Mouse (Mus musculus) testis, postnatal 14 days (tissue): Measurements from ENCODE around the gene Gm42421.

ENCODE experiments used
- DNase-seq: peaks from one replicate; pipeline ENCODE4 v3.0.0; 2021; ENCODE audit warnings: low spot score

Gene Gm42421

DNA sequence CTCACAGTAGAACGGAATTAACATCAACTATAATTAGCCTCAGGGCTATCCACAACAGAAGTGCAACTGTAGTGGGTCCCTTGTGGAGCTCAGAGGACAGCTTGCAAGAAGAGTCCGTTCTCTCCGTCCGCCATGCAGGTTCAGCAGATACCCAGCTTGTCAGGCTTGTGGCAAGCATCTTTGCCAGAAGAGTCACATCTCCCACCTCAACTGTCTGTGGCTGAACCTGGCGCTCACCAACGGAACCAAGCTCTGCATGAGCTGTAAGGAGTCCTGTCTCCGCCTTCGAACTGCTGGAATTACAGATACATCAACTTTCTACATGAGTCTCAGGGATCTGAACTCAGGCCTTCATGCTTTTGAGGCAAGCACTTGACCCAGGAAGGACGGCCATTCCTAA lies 8.2 kb downstream of the Gm42421 start:
- peak; percentile 27 for DNase-seq

DNA sequence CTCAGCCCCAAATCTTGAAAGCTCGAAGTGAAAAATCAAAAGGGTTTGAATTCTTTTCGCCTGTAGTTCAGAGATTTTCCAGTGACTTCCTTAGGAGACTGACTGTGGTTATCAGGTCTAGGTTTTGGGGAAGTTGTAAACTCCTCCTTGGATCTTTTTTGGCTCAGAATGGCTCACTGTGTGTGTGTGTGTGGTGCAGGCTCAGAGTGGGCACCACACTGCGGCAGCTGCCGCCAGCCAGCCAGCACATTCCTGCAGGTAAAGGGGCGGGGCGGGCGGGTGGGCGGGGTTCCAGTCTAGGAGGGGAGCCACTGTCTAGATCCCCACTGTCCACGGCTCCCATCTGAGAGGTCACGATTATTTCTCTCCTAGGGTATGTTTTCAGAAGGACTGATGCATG lies 13.6 kb downstream of the Gm42421 start:
- no peak for DNase-seq

DNA sequence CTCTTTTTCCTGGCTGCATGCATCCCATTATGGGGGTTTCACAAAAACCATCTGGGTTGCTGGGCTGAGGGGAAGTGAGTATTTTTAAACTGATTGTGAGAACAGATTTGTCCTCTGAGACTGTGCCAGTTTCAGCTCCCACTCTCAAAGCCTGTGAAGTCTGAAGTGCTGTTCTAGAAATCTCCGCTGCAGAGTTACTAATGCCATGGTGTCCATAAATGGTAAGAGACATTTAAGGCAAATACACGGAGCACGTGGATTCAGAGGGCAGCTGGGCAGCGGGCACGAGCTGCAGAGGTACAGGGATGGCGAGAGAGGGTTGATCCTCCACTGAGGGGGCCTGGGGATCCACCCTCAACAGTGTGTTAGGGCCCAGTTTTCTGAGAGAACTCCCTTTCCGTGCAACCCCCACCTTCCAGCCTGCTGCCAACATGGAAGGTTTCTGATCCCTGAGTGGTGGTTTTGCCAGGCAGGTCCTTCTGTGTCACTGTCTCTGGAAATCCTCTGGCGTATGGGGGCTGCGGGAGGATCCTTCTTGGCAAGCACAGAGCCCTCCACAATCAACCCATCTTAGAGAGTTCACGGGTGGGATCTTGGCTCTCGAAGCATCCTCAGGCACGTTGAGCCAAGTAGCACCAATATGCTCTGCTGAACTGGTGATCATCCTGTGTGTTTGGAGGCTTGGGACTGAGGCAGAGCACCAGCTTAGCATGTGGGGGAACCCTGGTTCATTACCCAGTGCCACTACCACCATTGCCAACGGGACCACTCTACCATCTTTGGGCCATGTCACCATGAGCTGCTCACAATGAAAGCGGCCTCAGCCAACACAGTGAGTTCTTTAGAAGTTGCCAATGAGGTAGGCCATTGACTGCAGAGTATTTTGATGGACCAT lies 15.5 kb downstream of the Gm42421 start:
- DNase-seq = no peak

DNA sequence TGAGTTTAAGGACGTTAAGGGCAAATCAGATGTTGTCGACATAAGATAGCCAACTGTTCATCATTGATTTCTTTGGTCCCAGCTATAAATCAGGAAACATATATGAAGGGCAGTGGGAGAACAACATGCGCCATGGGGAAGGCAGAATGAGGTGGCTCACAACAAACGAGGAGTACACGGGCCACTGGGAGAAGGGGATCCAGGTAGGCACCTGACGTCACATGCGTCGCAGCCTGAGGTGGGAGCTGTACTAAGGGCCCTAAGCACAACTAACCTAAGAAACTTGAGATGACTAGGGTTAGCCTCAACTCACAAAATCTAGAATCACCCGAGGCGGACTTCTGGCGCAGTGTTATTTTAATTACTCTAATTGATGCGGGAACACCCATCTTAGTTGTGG lies 20.4 kb downstream of the Gm42421 start:
- no peak for DNase-seq

DNA sequence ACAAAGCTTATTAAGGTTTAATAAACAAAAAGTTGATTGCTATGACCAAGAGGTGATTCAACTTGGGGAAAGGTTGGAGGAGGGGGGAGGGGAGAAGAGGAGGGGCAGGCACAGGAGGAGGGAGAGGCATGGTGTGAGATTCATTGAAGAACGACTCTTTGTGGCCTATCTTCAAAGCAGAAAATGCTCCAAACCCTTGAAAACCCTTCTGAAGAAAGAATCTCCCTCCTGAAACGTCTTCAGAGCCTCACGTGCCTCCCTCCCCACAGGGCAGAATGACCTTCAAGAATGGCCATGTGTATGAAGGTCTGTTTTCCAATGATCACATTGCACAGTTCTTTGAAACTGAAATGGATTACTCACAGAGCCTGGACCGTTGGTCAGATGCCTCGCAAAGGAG lies 22.0 kb downstream of the Gm42421 start:
- DNase-seq = no peak

- DNase-seq = no peak
Observed at GRCm38 (mm10) chr5:143957101-143957500, 29.1 kb downstream of the Gm42421 start.

DNA sequence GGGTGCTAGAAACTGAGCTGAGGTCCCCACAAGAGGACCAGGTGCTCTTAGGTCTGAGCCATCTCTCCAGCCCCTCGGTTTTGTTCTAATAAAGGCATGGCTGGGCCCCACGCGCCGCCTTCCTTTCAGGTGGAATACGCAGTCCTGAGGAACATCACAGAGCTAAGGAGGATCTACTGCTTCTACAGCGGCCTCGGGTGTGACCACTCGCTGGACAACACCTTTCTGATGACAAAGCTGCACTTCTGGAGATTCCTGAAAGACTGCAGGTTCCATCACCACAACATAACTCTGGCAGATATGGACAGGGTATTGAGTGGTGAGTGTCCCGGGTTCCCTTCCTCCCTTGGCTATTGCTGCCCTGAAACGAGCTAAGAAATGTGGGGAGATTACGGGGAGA lies 31.6 kb downstream of the Gm42421 start:
- no peak for DNase-seq

DNA sequence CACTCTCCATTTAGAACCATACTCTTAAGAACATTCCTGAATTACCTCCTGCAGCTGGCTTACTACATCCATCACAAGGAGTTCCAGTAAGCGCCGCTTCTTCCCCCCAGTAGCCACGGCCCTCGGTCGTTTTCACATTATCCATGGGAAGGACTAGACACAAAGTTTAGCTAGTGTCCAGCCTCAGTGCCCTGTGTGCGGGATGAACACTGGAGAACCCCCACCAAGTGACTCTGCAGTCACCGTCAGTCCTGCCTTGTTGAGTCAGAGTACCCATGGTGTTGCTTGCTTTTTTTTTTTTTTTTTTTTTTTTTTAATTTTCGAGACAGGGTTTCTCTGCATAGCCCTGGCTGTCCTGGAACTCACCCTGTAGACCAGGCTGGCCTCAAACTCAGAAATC lies 33.2 kb downstream of the Gm42421 start:
- no peak for DNase-seq

DNA sequence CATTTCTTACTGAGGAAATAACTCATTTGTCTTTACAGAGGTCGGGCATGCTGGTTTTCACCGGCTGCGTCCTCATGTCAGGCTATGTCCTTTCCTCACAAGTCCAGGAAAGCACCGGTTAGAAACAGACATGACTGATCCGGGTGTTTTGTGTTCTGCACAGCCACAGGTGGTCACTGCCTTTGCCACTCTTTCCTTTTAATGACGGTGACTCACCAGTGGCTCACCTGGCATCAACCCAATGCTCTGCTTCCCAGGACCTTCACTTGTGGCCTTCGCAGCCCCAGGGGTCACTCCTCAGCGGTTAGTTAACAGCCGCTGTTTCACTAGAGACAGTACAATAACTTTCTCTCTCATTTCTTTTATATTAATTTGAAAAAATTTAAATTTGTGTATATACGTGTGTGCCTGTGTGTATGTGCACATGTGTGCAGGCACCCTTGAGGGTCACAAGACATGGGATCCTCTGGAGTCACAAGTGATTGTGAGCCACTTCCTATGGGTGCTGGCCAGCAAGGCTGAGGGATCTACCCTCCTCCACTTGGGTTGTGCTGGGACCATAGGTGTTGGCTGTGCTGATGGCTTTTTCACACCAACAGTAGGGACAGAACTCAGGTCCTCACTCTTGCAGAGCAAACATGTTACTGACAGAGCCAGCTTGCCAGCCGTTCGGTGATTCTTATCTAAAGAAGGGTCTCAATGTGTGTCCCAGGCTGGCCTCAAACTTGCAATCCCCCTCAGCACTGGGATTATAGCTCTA lies 37.8 kb downstream of the Gm42421 start:
- DNase-seq = no peak

DNA sequence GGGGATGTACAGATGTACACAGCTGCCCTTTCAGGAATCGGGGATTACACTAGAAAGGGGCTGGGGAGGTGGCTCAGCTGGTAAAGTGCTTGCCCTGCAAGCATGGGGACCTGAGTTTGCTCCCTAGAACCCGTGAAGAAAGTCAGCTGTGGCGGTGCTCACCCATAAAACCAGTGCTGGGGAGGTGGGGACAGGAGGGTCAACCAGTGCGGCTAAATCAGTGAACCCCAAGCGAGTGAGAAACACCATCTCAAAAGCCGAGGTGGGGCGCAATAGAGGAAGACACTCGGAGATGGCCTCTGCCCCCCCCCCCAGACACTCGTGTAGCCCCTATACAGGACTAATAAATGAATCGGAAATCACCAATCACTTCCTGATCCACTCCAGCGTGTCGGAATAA lies 38.7 kb downstream of the Gm42421 start:
- no peak for DNase-seq

DNA sequence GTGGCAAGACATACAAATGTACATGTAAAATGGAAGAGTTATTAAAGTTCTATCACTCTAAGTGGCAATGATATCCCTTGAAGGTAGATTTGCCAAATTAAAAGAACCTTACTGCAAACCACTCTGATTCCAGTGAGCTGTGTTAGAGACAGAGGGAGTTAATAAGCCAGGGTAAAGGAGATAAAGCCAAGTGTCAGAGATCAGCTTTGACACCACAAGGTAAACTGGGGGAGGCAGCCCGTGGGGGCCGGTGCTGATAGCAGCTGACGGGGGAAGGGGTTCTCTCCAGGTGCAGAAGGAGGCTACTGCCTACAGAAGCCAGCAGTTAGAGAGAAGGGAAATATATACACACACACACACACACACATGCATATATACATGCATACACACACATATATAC lies 44.7 kb downstream of the Gm42421 start:
- DNase-seq = no peak

GRCm38 (mm10) chr5:143974931-143975630 lies 47.1 kb downstream of the Gm42421 start:
- DNase-seq = peak; percentile 31

- no peak for DNase-seq
Observed at GRCm38 (mm10) chr5:143975631-143975933, 47.6 kb downstream of the Gm42421 start.

DNA sequence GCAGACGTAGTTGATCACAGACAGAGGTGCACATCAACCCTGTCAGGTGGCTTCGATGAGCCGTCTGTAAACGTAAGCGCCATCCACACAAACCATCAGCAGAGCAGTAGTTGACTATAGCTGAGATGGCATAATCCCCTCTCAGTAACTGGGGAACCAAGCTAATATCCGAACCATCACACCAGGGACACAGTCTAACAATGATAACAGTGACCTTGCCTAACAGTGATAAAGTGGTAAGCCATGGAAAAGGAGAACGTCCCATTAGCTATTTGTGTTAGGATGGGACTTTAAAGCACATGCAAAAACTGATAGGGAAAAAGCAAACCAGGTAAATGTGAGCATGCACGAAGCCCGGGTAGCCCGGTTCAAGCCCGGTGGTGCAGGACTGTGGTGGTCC lies 48.3 kb downstream of the Gm42421 start:
- no peak for DNase-seq

- no peak for DNase-seq
Observed at GRCm38 (mm10) chr5:143976726-143977431, 48.9 kb downstream of the Gm42421 start.

DNA sequence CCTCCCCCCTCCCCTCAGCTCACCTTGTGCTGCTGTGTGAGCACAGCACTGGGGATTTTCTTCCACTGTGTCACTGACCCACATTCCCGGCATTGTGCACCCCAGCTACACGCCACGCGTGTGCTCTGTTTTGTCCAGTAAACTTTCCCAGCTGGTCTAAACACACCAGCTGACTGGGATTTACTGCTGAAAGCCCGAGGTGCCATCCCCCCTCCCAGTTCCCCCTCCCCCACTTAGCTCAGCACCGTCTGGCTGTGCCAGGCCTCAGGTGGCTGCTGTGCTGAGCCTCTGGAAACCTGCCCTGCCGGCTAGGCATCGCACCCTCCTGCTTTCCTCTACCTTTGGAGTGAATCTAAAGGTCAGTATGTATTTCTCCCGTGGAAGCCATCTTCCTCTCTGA lies 52.9 kb downstream of the Gm42421 start:
- no peak for DNase-seq

DNA sequence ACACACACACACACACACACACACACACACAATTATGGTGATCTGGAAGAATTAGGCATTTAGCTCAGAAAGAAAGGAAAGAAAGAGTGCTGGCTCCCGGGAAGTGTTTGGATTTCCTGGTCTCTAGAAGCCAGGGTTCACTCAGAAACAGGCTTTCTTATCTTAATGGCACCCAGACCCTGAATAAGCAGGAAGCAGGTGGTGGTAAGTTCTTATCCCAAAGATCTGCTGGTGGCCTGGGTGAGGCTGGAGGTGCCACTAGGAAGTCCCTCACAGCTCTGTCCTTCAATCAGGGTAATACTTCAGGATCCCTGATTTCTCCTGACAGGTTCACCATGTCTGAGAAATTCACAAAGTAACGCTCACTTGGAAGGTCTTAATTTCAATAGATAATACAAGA lies 54.4 kb downstream of the Gm42421 start:
- no peak for DNase-seq

GRCm38 (mm10) chr5:143985381-143985780 lies 57.4 kb downstream of the Gm42421 start:
- DNase-seq = peak; percentile 34
